Mouse (Mus musculus): ENCODE results near the gene Lilra5. TPM values are rescaled to one million over a fixed set of nuclear protein-coding genes. Genes with fewer than 3 reads are reported as not detected.
"Not testable (repeated sequence)": the region's sequence is repeated elsewhere in the genome, so short reads cannot be mapped to it uniquely, and the experiment has no call there.

Lilra5 gene
- polyA plus RNA-seq (2012; rRNA removed) = 3.1 and 3.3 TPM in 2 replicates

- TF ChIP-seq CTCF (IDR thresholded peaks at IDR 0.05; ENCODE audit: insufficient read depth, low read length) = no peak
- no peak for TF ChIP-seq POLR2A (IDR thresholded peaks at IDR 0.05; ENCODE audit: borderline replicate concordance, extremely low read depth, low read depth, low read length)
- WGBS = 64% methylated on average over 7 of the region's 7 CpGs
- Histone ChIP-seq H3K4me3 (replicated peaks; ENCODE audit: extremely low read depth, low read depth, low read length) (peak within 1 kb of the TSS; percentile 23), H3K4me1 (ENCODE audit: control insufficient read depth, insufficient read depth, low read length) (no peaks in the 10 kb centered on the region)
- DNase-seq = no peak
These were observed at the start of gene Lilra5 for GRCm38 (mm10) chr7:4237454-4237853. Gene Lilra5, plus strand, starts transcription at chr7:4237754.

DNA sequence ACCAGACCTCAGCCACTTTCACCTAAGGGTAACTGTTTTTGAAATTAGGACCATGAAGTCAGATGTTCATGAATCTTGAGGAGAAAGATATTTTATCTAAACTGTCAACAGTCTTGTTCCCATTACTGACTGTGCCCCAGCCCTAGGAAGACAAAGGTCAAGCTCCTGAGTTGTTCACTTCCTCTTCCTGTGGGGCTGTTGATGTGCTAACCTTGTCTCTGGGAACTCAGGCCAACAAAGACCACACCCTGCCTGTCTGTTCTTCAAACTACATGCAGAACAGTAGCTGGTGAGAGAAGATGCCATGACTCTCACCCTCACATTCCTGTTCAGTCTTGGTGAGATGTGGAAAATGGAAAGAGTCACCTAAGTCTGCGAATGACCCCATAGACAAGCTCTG lies 30.4 kb upstream of the Lilra5 start:
- TF ChIP-seq POLR2A (IDR thresholded peaks at IDR 0.05; ENCODE audit: borderline replicate concordance, extremely low read depth, low read depth, low read length) (no peak), CTCF (IDR thresholded peaks at IDR 0.05; ENCODE audit: insufficient read depth, low read length) (no peak)
- Histone ChIP-seq H3K4me1 (ENCODE audit: control insufficient read depth, insufficient read depth, low read length) (no peaks in the 10 kb centered on the region), H3K4me3 (replicated peaks; ENCODE audit: extremely low read depth, low read depth, low read length) (no peak overlapping the region)
- DNase-seq = no peak
- 78% methylated on average over 1 of the region's 1 CpGs for WGBS

- DNase-seq = no peak
- H3K4me3 ChIP-seq (replicated peaks; ENCODE audit: extremely low read depth, low read depth, low read length) = no peak overlapping the region
- TF ChIP-seq POLR2A (IDR thresholded peaks at IDR 0.05; ENCODE audit: borderline replicate concordance, extremely low read depth, low read depth, low read length) (no peak), CTCF (IDR thresholded peaks at IDR 0.05; ENCODE audit: insufficient read depth, low read length) (peak; percentile 18; the same call in 1 of the 2 replicates)
- H3K4me1 ChIP-seq (ENCODE audit: control insufficient read depth, insufficient read depth, low read length) = no peaks in the 10 kb centered on the region
- WGBS = 22% methylated on average over 2 of the region's 2 CpGs
These were observed 28.9 kb upstream of the Lilra5 start for GRCm38 (mm10) chr7:4208626-4209025.

- not testable (repeated sequence) for H3K4me1 ChIP-seq (ENCODE audit: control insufficient read depth, insufficient read depth, low read length); DNase-seq; H3K4me3 ChIP-seq (replicated peaks; ENCODE audit: extremely low read depth, low read depth, low read length)
These were observed 24.1 kb upstream of the Lilra5 start for GRCm38 (mm10) chr7:4213436-4213835.

GRCm38 (mm10) chr7:4215396-4215795 lies 22.2 kb upstream of the Lilra5 start:
- no peak for DNase-seq
- WGBS = 49% methylated on average over 2 of the region's 2 CpGs
- TF ChIP-seq POLR2A (IDR thresholded peaks at IDR 0.05; ENCODE audit: borderline replicate concordance, extremely low read depth, low read depth, low read length) (no peak), CTCF (IDR thresholded peaks at IDR 0.05; ENCODE audit: insufficient read depth, low read length) (no peak)
- H3K4me1 ChIP-seq (ENCODE audit: control insufficient read depth, insufficient read depth, low read length) = no peaks in the 10 kb centered on the region
- H3K4me3 ChIP-seq (replicated peaks; ENCODE audit: extremely low read depth, low read depth, low read length) = no peak overlapping the region

DNA sequence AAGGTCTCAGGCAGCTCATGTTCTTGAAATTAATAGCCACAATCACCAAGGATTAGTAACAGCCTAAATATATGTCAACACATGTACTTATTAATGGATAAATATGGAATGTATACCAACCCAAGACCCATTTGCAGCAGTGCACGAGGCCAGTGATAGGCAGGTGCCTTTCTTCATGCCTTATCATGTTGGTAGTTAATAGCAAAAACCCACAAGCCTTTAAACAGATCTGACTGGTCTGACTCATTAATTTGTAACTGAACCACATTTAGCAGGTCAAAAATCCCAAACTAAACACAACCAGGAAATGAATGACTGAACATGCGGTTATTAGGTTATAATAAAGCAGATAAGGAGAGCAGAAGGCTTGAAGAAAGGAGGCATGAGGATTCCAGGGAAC lies 21.7 kb upstream of the Lilra5 start:
- 48% methylated on average over 2 of the region's 2 CpGs for WGBS
- no peak for TF ChIP-seq POLR2A (IDR thresholded peaks at IDR 0.05; ENCODE audit: borderline replicate concordance, extremely low read depth, low read depth, low read length)
- no peak for TF ChIP-seq CTCF (IDR thresholded peaks at IDR 0.05; ENCODE audit: insufficient read depth, low read length)
- H3K4me3 ChIP-seq (replicated peaks; ENCODE audit: extremely low read depth, low read depth, low read length) = no peak overlapping the region
- H3K4me1 ChIP-seq (ENCODE audit: control insufficient read depth, insufficient read depth, low read length) = no peaks in the 10 kb centered on the region
- DNase-seq = no peak

DNA sequence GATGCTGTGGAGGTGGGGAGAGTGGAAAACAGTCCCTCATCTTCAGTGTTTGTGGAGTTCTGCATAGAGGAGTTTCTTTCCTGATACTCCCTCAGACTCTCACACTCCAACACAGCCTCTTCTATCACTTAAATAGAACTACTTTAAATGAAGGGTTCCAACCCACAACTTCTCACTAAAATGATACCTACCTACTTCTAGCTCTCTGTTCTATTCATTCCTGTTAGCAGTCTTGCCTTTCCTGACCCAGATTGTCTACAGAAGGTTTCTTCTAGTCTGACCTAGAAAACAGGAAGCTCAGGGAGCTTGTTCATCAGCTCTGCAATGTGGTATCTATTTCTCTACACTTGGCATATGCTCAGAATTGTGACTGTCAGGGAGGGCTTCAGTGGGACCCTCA lies 2.0 kb upstream of the Lilra5 start:
- H3K4me3 ChIP-seq (replicated peaks; ENCODE audit: extremely low read depth, low read depth, low read length) = no peak overlapping the region
- DNase-seq = no peak
- TF ChIP-seq POLR2A (IDR thresholded peaks at IDR 0.05; ENCODE audit: borderline replicate concordance, extremely low read depth, low read depth, low read length) (no peak), CTCF (IDR thresholded peaks at IDR 0.05; ENCODE audit: insufficient read depth, low read length) (no peak)
- H3K4me1 ChIP-seq (ENCODE audit: control insufficient read depth, insufficient read depth, low read length) = no peaks in the 10 kb centered on the region

GRCm38 (mm10) chr7:4239038-4239721 lies 1.6 kb downstream of the Lilra5 start:
- 40% methylated on average over 6 of the region's 6 CpGs for WGBS
- TF ChIP-seq POLR2A (IDR thresholded peaks at IDR 0.05; ENCODE audit: borderline replicate concordance, extremely low read depth, low read depth, low read length) (no peak), CTCF (IDR thresholded peaks at IDR 0.05; ENCODE audit: insufficient read depth, low read length) (no peak)
- DNase-seq = no peak

DNA sequence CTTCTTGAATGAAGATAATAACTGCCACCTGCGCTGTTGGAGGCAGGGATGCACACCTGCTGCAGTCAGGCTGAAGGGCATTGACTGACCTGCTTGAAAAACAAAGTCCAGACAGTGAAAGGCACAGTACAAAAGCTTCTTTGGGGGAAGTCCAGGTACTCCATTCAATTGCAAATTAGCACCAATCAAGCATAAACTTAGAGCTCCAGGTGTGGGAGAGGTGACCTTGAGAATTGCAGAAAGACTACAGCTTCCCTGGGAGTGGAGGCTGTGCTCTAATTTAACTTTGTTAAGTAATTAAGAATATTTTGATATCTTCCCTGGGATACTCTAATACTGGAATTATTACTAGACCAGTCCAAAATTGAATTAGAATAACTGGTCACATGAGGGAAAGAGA lies 13.7 kb downstream of the Lilra5 start:
- H3K4me3 ChIP-seq (replicated peaks; ENCODE audit: extremely low read depth, low read depth, low read length); DNase-seq; H3K4me1 ChIP-seq (ENCODE audit: control insufficient read depth, insufficient read depth, low read length): not testable (repeated sequence)
- WGBS = 74% methylated on average over 1 of the region's 1 CpGs

More at GRCm38 (mm10) chr7:4239038-4239721, 1.6 kb downstream of the Lilra5 start:
- no peaks in the 10 kb centered on the region for H3K4me1 ChIP-seq (ENCODE audit: control insufficient read depth, insufficient read depth, low read length)
- no peak overlapping the region for H3K4me3 ChIP-seq (replicated peaks; ENCODE audit: extremely low read depth, low read depth, low read length)

GRCm38 (mm10) chr7:4256060-4256459 lies 18.5 kb downstream of the Lilra5 start:
- not testable (repeated sequence) for H3K4me3 ChIP-seq (replicated peaks; ENCODE audit: extremely low read depth, low read depth, low read length); H3K4me1 ChIP-seq (ENCODE audit: control insufficient read depth, insufficient read depth, low read length); DNase-seq
- WGBS = 40% methylated on average over 1 of the region's 1 CpGs

DNA sequence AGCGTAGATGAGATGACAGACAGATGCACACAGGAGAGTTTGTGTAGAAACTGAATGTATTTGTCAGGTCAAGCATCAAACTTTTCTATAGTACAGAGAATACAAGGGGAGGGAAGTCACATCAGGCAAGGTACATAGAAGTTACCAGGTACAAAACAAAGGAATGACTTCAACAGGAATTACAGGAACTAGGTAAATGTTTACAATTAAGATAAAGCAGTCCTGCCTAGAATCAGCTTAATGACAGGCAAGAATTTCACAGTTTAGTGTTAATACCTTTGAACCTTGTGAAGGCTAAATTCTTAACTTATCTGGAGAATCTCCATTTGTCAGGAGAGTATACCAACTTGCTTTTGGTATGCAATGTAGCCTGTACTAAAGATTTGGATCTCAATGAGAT lies 23.0 kb downstream of the Lilra5 start:
- not testable (repeated sequence) for H3K4me1 ChIP-seq (ENCODE audit: control insufficient read depth, insufficient read depth, low read length); DNase-seq; H3K4me3 ChIP-seq (replicated peaks; ENCODE audit: extremely low read depth, low read depth, low read length)
- 83% methylated on average over 1 of the region's 1 CpGs for WGBS

DNA sequence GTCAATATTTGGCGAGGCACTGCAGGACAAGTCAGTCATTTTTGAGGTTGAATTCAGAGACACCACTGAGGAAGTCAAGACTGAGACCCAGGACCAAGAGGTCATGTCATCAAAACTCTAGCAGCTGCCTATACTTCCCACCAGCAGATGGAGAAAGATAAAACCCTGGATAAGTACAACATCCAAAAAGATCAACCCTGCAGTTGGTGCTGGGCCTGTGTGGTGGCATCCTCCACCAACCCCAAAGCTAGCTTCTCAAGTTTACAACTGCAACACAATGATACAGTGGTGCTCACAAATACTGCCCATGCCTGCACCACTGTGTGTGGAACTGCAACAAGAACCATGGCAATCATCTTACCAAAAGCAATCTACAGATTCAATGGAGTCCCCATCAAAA lies 34.6 kb downstream of the Lilra5 start:
- H3K4me3 ChIP-seq (replicated peaks; ENCODE audit: extremely low read depth, low read depth, low read length); H3K4me1 ChIP-seq (ENCODE audit: control insufficient read depth, insufficient read depth, low read length); DNase-seq: not testable (repeated sequence)
- WGBS = 54% methylated on average over 1 of the region's 1 CpGs

All from lung, adult 2 months (tissue).